Mouse (Mus musculus) limb, embryonic 15.5 days (tissue): ENCODE measurements around the gene Abca7. TPM values are rescaled to one million over a fixed set of nuclear protein-coding genes. Genes with fewer than 3 reads are reported as not detected.

Experiments
- ATAC-seq: fragments of 200-750 bp; cut with Nextera tagmentation; 2 replicates; pipeline ENCODE4 v1.8.0; 2017; ENCODE audit warnings: low read depth, moderate TSS enrichment; ENCODE audit not compliant: insufficient number of reproducible peaks, low FRiP score, low TSS enrichment
- H3K27ac ChIP-seq: fragments of 300-500 bp; sonication (generic); 2 replicates; pipeline ENCODE4 v1.5.1; 2015; ENCODE audit warnings: moderate library complexity, mild to moderate bottlenecking, inconsistent platforms
- H3K27me3 ChIP-seq: fragments of 300-500 bp; sonication (generic); 2 replicates; pipeline ENCODE4 v1.6.1; 2015; ENCODE audit warnings: inconsistent platforms
- H3K36me3 ChIP-seq: fragments of 300-500 bp; sonication (generic); 2 replicates; pipeline ENCODE4 v1.6.1; 2015; ENCODE audit warnings: inconsistent platforms
- H3K4me1 ChIP-seq: fragments of 300-500 bp; sonication (generic); 2 replicates; pipeline ENCODE4 v1.6.1; 2015; ENCODE audit warnings: inconsistent platforms
- H3K4me2 ChIP-seq: fragments of 300-500 bp; sonication (generic); 2 replicates; pipeline ENCODE4 v1.6.1; 2015; ENCODE audit warnings: mild to moderate bottlenecking, inconsistent platforms
- H3K4me3 ChIP-seq: fragments of 300-500 bp; sonication (generic); 2 replicates; pipeline ENCODE4 v1.5.1; 2015; ENCODE audit warnings: mild to moderate bottlenecking, inconsistent platforms
- H3K9ac ChIP-seq: fragments of 300-500 bp; sonication (generic); 2 replicates; pipeline ENCODE4 v1.6.1; 2015; ENCODE audit warnings: inconsistent platforms
- H3K9me3 ChIP-seq: fragments of 300-500 bp; sonication (generic); 2 replicates; pipeline ENCODE4 v1.6.1; 2016; ENCODE audit warnings: inconsistent platforms
- WGBS: fragments of 180-500 bp; shearing (Covaris S2); methylation state at CpG from one replicate; pipeline ENCODE4 v1.1.7; 2015; 5-methylcytosine and 5-hydroxymethylcytosine counted together
- polyA plus RNA-seq: library from polyadenylated mRNA; unstranded; fragments of >200 nt; fragmentation: Nextera tagmentation; extraction: Ambion mirVana; gene quantifications from 2 replicates; pipeline ENCODE4 v1.2.1, GENCODE M21; 2015

Gene Abca7
- polyA plus RNA-seq, 1 experiment from 2014 or later, result 3.4 TPM

GRCm38 (mm10) chr10:79960671-79961294, 35.5 kb upstream of the Abca7 start:
- H3K9ac ChIP-seq, result peak overlapping the region; percentile 77
- H3K9me3 ChIP-seq, result no peaks in the 10 kb centered on the region
- H3K27ac ChIP-seq, result no peak overlapping the region

GRCm38 (mm10) chr10:79964727-79965126, 31.6 kb upstream of the Abca7 start:
- H3K36me3 ChIP-seq, result peaks cover 66% of the 10 kb centered on the region
- peaks cover 20% of the 10 kb centered on the region for H3K4me1 ChIP-seq
- no peaks in the 10 kb centered on the region for H3K9me3 ChIP-seq
- 0 out of 2 replicates have a peak, but pooled peaks cover 7% of the 10 kb centered on the region for H3K27me3 ChIP-seq
- H3K27ac ChIP-seq, result no peak overlapping the region
- no peak overlapping the region for H3K4me2 ChIP-seq
- no peak overlapping the region for H3K4me3 ChIP-seq
- no peak for ATAC-seq
- 93% methylated on average over 7 of the region's 7 CpGs for WGBS
- no peak overlapping the region for H3K9ac ChIP-seq

More at GRCm38 (mm10) chr10:79960671-79961294, 35.5 kb upstream of the Abca7 start:
- H3K4me3 ChIP-seq, result peak overlapping the region; percentile 91
- WGBS, result 15% methylated on average over 10 of the region's 10 CpGs
- H3K36me3 ChIP-seq, result peaks cover 41% of the 10 kb centered on the region
- H3K4me1 ChIP-seq, result peaks cover 21% of the 10 kb centered on the region
- no peaks in the 10 kb centered on the region for H3K27me3 ChIP-seq
- peak overlapping the region; percentile 80 for H3K4me2 ChIP-seq
- no peak for ATAC-seq

- Histone ChIP-seq H3K9me3 (no peaks in the 10 kb centered on the region), H3K4me3 (no peak overlapping the region), H3K27ac (no peak overlapping the region), H3K36me3 (peaks cover 66% of the 10 kb centered on the region), H3K27me3 (peaks cover 9% of the 10 kb centered on the region), H3K9ac (no peak overlapping the region), H3K4me1 (peaks cover 19% of the 10 kb centered on the region), H3K4me2 (no peak overlapping the region)
- no peak for ATAC-seq
- WGBS, result 88% methylated on average over 5 of the region's 5 CpGs
Observed at GRCm38 (mm10) chr10:79965325-79965724, 31.0 kb upstream of the Abca7 start.

- peaks cover 25% of the 10 kb centered on the region for H3K27me3 ChIP-seq
- H3K27ac ChIP-seq, result no peak overlapping the region
- H3K4me1 ChIP-seq, result peaks cover 21% of the 10 kb centered on the region
- ATAC-seq, result no peak
- H3K4me2 ChIP-seq, result no peak overlapping the region
- peaks cover 60% of the 10 kb centered on the region for H3K36me3 ChIP-seq
- no peaks in the 10 kb centered on the region for H3K9me3 ChIP-seq
- H3K9ac ChIP-seq, result no peak overlapping the region
- H3K4me3 ChIP-seq, result no peak overlapping the region
- WGBS, result 92% methylated on average over 5 of the region's 5 CpGs
Observed at GRCm38 (mm10) chr10:79966886-79967400, 29.4 kb upstream of the Abca7 start.

GRCm38 (mm10) chr10:79968181-79968580, 28.1 kb upstream of the Abca7 start:
- H3K9ac ChIP-seq, result no peak overlapping the region
- 77% methylated on average over 1 of the region's 1 CpGs for WGBS
- no peak overlapping the region for H3K27ac ChIP-seq
- H3K4me2 ChIP-seq, result no peak overlapping the region
- no peak overlapping the region for H3K4me3 ChIP-seq
- peaks cover 51% of the 10 kb centered on the region for H3K36me3 ChIP-seq
- peaks cover 21% of the 10 kb centered on the region for H3K4me1 ChIP-seq
- H3K27me3 ChIP-seq, result peaks cover 35% of the 10 kb centered on the region
- no peaks in the 10 kb centered on the region for H3K9me3 ChIP-seq
- no peak for ATAC-seq

GRCm38 (mm10) chr10:79969124-79969568, 27.1 kb upstream of the Abca7 start:
- H3K4me3 ChIP-seq, result no peak overlapping the region
- H3K4me2 ChIP-seq, result no peak overlapping the region
- no peaks in the 10 kb centered on the region for H3K9me3 ChIP-seq
- peaks cover 21% of the 10 kb centered on the region for H3K4me1 ChIP-seq
- H3K9ac ChIP-seq, result no peak overlapping the region
- no peak overlapping the region for H3K27ac ChIP-seq
- no peak for ATAC-seq
- H3K36me3 ChIP-seq, result peaks cover 44% of the 10 kb centered on the region
- peaks cover 35% of the 10 kb centered on the region for H3K27me3 ChIP-seq
- WGBS, result 13% methylated on average over 3 of the region's 3 CpGs

- ATAC-seq, result no peak
- H3K4me1 ChIP-seq, result peaks cover 21% of the 10 kb centered on the region
- no peaks in the 10 kb centered on the region for H3K9me3 ChIP-seq
- H3K36me3 ChIP-seq, result peaks cover 42% of the 10 kb centered on the region
- peak within 1 kb of the TSS; percentile 90 for H3K4me2 ChIP-seq
- H3K4me3 ChIP-seq, result peak within 1 kb of the TSS; percentile 48
- peak within 1 kb of the TSS; percentile 47 for H3K9ac ChIP-seq
- H3K27me3 ChIP-seq, result peaks cover 35% of the 10 kb centered on the region
- peak within 1 kb of the TSS; percentile 23; the same call in 1 of the 2 replicates for H3K27ac ChIP-seq
- WGBS, result 6% methylated on average over 45 of the region's 47 CpGs
Observed at GRCm38 (mm10) chr10:79970415-79971182, 25.7 kb upstream of the Abca7 start, which contains the start of gene Grin3b. Grin3b (plus strand) TSS chr10:79970715.

GRCm38 (mm10) chr10:79971183-79971497, 25.2 kb upstream of the Abca7 start:
- Histone ChIP-seq H3K9ac (peak overlapping the region; percentile 47), H3K27ac (no peak overlapping the region), H3K4me1 (peaks cover 21% of the 10 kb centered on the region), H3K9me3 (no peaks in the 10 kb centered on the region), H3K4me3 (peak overlapping the region; percentile 48), H3K27me3 (peaks cover 35% of the 10 kb centered on the region), H3K4me2 (peak overlapping the region; percentile 90), H3K36me3 (peaks cover 42% of the 10 kb centered on the region)
- no peak for ATAC-seq
- 3% methylated on average over 21 of the region's 21 CpGs for WGBS

GRCm38 (mm10) chr10:79972831-79973230, 23.5 kb upstream of the Abca7 start:
- ATAC-seq, result no peak; the same call in 1 of the 2 replicates
- WGBS, result 62% methylated on average over 14 of the region's 14 CpGs
- Histone ChIP-seq H3K4me3 (no peak overlapping the region), H3K27me3 (peaks cover 35% of the 10 kb centered on the region), H3K4me2 (no peak overlapping the region), H3K36me3 (peaks cover 42% of the 10 kb centered on the region), H3K9me3 (no peaks in the 10 kb centered on the region), H3K4me1 (peaks cover 21% of the 10 kb centered on the region), H3K27ac (no peak overlapping the region), H3K9ac (no peak overlapping the region)

- no peaks in the 10 kb centered on the region for H3K9me3 ChIP-seq
- peaks cover 50% of the 10 kb centered on the region for H3K36me3 ChIP-seq
- H3K4me2 ChIP-seq, result no peak overlapping the region
- H3K4me3 ChIP-seq, result no peak overlapping the region
- H3K9ac ChIP-seq, result no peak overlapping the region
- H3K27me3 ChIP-seq, result peaks cover 34% of the 10 kb centered on the region
- H3K27ac ChIP-seq, result no peak overlapping the region
- peaks cover 18% of the 10 kb centered on the region for H3K4me1 ChIP-seq
- WGBS, result 91% methylated on average over 21 of the region's 21 CpGs
- ATAC-seq, result no peak
Observed at GRCm38 (mm10) chr10:79974087-79974486, 22.2 kb upstream of the Abca7 start.

GRCm38 (mm10) chr10:79974668-79975067, 21.6 kb upstream of the Abca7 start:
- Histone ChIP-seq H3K4me3 (no peak overlapping the region), H3K9ac (no peak overlapping the region), H3K27ac (no peak overlapping the region), H3K27me3 (peaks cover 28% of the 10 kb centered on the region), H3K4me2 (no peak overlapping the region), H3K9me3 (no peaks in the 10 kb centered on the region), H3K4me1 (peaks cover 13% of the 10 kb centered on the region), H3K36me3 (peaks cover 54% of the 10 kb centered on the region)
- ATAC-seq, result no peak
- WGBS, result 87% methylated on average over 8 of the region's 8 CpGs
